Comparison of ENCODE assay signal across 25 mouse cellular contexts in genomic region chr5:66842776-66843175, GRCm38 (mm10).
DNase-seq lines count a peak whose midpoint lies in the region; ATAC-seq and TF ChIP-seq lines count a peak whose summit lies in the region.
"Had no signal": no experiment of that assay in that cellular context is flagged by ENCODE, and none has a peak within 500 bp of the region (broad histone marks: within the 10 kb centered on the region; RNA-seq: fewer than 3 reads in every experiment).

No protein-coding gene starts in this region.

- H3K36me3 ChIP-seq in heart, adult 2 months (ENCODE audit: control insufficient read depth, insufficient read depth, low read length) = peaks cover 8% of the 10 kb centered on the region
- no peaks in the 10 kb centered on the region for H3K36me3 ChIP-seq in heart, embryonic 11.5 days (ENCODE audit: control insufficient read depth, insufficient read depth, low read length)
- H3K36me3 ChIP-seq in forebrain, embryonic 16.5 days (ENCODE audit: control insufficient read depth, insufficient read depth) = no peaks in the 10 kb centered on the region
- H3K36me3 ChIP-seq: embryonic facial prominence, embryonic 12.5 days; heart, embryonic 15.5 days; kidney, embryonic 15.5 days; liver, embryonic 15.5 days; stomach, embryonic 15.5 days had no signal

- H3K4me1 ChIP-seq in heart, adult 2 months (ENCODE audit: control insufficient read depth, insufficient read depth, low read length) = peaks cover 18% of the 10 kb centered on the region
- H3K4me1 ChIP-seq in heart, embryonic 11.5 days (ENCODE audit: control insufficient read depth, insufficient read depth, low read length) = no peaks in the 10 kb centered on the region
- peaks cover 14% of the 10 kb centered on the region for H3K4me1 ChIP-seq in olfactory bulb, adult 2 months (ENCODE audit: control insufficient read depth, insufficient read depth, low read length)
- no peaks in the 10 kb centered on the region for H3K4me1 ChIP-seq in forebrain, embryonic 16.5 days (replicated peaks; ENCODE audit: control insufficient read depth, insufficient read depth, low read length)
- H3K4me1 ChIP-seq: embryonic facial prominence, embryonic 12.5 days; kidney, embryonic 15.5 days; liver, embryonic 15.5 days; stomach, embryonic 15.5 days had no signal

- H3K4me3 ChIP-seq in heart, adult 2 months = no peak overlapping the region
- no peak overlapping the region for H3K4me3 ChIP-seq in heart, embryonic 11.5 days (ENCODE audit: low read depth, low read length)
- no peak overlapping the region for H3K4me3 ChIP-seq in olfactory bulb, adult 2 months (ENCODE audit: insufficient read depth, low read depth, low read length)
- no peak overlapping the region for H3K4me3 ChIP-seq in forebrain, embryonic 16.5 days (replicated peaks; ENCODE audit: low read length)
- H3K4me3 ChIP-seq: embryonic facial prominence, embryonic 12.5 days; heart, embryonic 15.5 days; kidney, embryonic 15.5 days; liver, embryonic 15.5 days; stomach, embryonic 15.5 days had no signal

- H3K9ac ChIP-seq in heart, adult 2 months (ENCODE audit: low read depth, low read length) = no peak overlapping the region
- H3K9ac ChIP-seq in heart, embryonic 11.5 days (ENCODE audit: low read depth, low read length) = no peak overlapping the region
- no peak overlapping the region for H3K9ac ChIP-seq in forebrain, embryonic 16.5 days (replicated peaks; ENCODE audit: low read depth, low read length)
- H3K9ac ChIP-seq: embryonic facial prominence, embryonic 12.5 days; heart, embryonic 15.5 days; kidney, embryonic 15.5 days; liver, embryonic 15.5 days; lung, embryonic 14.5 days; stomach, embryonic 15.5 days had no signal

- ATAC-seq in heart, embryonic 11.5 days (replicated peaks; ENCODE audit: insufficient number of reproducible peaks, low FRiP score, low TSS enrichment) = no peak
- no peak for ATAC-seq in forebrain, embryonic 16.5 days
- ATAC-seq: forebrain, embryonic 14.5 days; hindbrain, embryonic 16.5 days had no signal

- no peaks in the 10 kb centered on the region for H3K9me3 ChIP-seq in heart, embryonic 11.5 days (replicated peaks; ENCODE audit: control insufficient read depth, low read length)
- no peaks in the 10 kb centered on the region for H3K9me3 ChIP-seq in forebrain, embryonic 16.5 days (ENCODE audit: control insufficient read depth, low read length)
- H3K9me3 ChIP-seq: embryonic facial prominence, embryonic 12.5 days; heart, embryonic 15.5 days; kidney, embryonic 15.5 days; liver, embryonic 15.5 days; stomach, embryonic 15.5 days had no signal

- TF ChIP-seq POLR2A in heart, adult 2 months (IDR thresholded peaks at IDR 0.05; ENCODE audit: insufficient read depth, low read depth, low read length) = no peak
- no peak for TF ChIP-seq POLR2A in olfactory bulb, adult 2 months (IDR thresholded peaks at IDR 0.05; ENCODE audit: insufficient read depth, low read depth, low read length)

- H3K27ac ChIP-seq in heart, adult 2 months = peak overlapping the region; percentile 84
- H3K27ac ChIP-seq in heart, embryonic 11.5 days (ENCODE audit: low read depth, low read length) = no peak overlapping the region
- peak overlapping the region; percentile 95 for H3K27ac ChIP-seq in olfactory bulb, adult 2 months (ENCODE audit: insufficient read depth, low read depth, low read length)
- no peak overlapping the region for H3K27ac ChIP-seq in forebrain, embryonic 16.5 days (ENCODE audit: low read length)
- H3K27ac ChIP-seq: embryonic facial prominence, embryonic 12.5 days; heart, embryonic 15.5 days; kidney, embryonic 15.5 days; liver, embryonic 15.5 days; stomach, embryonic 15.5 days had no signal

- TF ChIP-seq CTCF in heart, adult 2 months (IDR thresholded peaks at IDR 0.05) = no peak
- TF ChIP-seq CTCF in olfactory bulb, adult 2 months (IDR thresholded peaks at IDR 0.05; ENCODE audit: insufficient read depth, low read depth, low read length) = no peak

- no peak for TF ChIP-seq EP300 in heart, adult 2 months (IDR thresholded peaks at IDR 0.05; ENCODE audit: insufficient read depth, low read depth, low read length)

- peak; percentile 67 for DNase-seq in adrenal gland, adult 2 months
- DNase-seq in adrenal gland, adult 18-20 months (ENCODE audit: low spot score in 2 of 2) = no peak
- no peak for DNase-seq in heart, adult 2 months
- peak; percentile 5 for DNase-seq in NIH3T3 (ENCODE audit: low read depth)
- DNase-seq: cerebellum, adult 11 months; cerebellum, adult 9-10 months; embryo, embryonic 11 days; kidney, adult 18-20 months; kidney, postnatal 25 days; lung, embryonic 14.5 days; lung, postnatal 14 days; midbrain, embryonic 14.5 days; retina, postnatal 1 day; right cerebral cortex, postnatal 25 days; thymus, postnatal 4 days had no signal

- 65% methylated on average over 5 of the region's 5 CpGs for WGBS in heart, adult 2 months
- WGBS in heart, embryonic 11.5 days (ENCODE audit: insufficient replicate concordance) = 84% methylated on average over 5 of the region's 5 CpGs
- 51% methylated on average over 5 of the region's 5 CpGs for WGBS in olfactory bulb, adult 2 months
- WGBS in forebrain, embryonic 16.5 days = 93% methylated on average over 5 of the region's 5 CpGs

- intact Hi-C loops in heart, adult 2 months (cut with DNase I) = loop anchor here (2.0 kb wide), 2 partner anchors 14 to 36 kb away; no protein-coding TSS in a partner anchor

- no peaks in the 10 kb centered on the region for H3K79me2 ChIP-seq in heart, adult 2 months (replicated peaks; ENCODE audit: control insufficient read depth, insufficient read depth, low read length)

- H3K4me2 ChIP-seq in heart, embryonic 11.5 days = no peak overlapping the region
- H3K4me2 ChIP-seq in forebrain, embryonic 16.5 days (ENCODE audit: low read length) = no peak overlapping the region
- H3K4me2 ChIP-seq: embryonic facial prominence, embryonic 12.5 days; heart, embryonic 15.5 days; kidney, embryonic 15.5 days; liver, embryonic 15.5 days; lung, embryonic 14.5 days; stomach, embryonic 15.5 days had no signal

- H3K27me3 ChIP-seq in heart, adult 2 months (ENCODE audit: control insufficient read depth, insufficient read depth, low read length) = no peaks in the 10 kb centered on the region
- no peaks in the 10 kb centered on the region for H3K27me3 ChIP-seq in heart, embryonic 11.5 days (ENCODE audit: control insufficient read depth, insufficient read depth, low read length)
- no peaks in the 10 kb centered on the region for H3K27me3 ChIP-seq in forebrain, embryonic 16.5 days (replicated peaks; ENCODE audit: control insufficient read depth, insufficient read depth, low read length)
- H3K27me3 ChIP-seq: embryonic facial prominence, embryonic 12.5 days; heart, embryonic 15.5 days; kidney, embryonic 15.5 days; liver, embryonic 15.5 days; stomach, embryonic 15.5 days had no signal

Comparison
In these comparisons a context has a peak if more than half of its experiments do, and no peak if none do; other contexts are left out.
1. DNase-seq: peak in adrenal gland, adult 2 months (single experiment) and NIH3T3 (single experiment); none in adrenal gland, adult 18-20 months (0 of 2) and heart, adult 2 months (0 of 2).
2. H3K27ac ChIP-seq: peak in heart, adult 2 months (single experiment) and olfactory bulb, adult 2 months (single experiment); none in heart, embryonic 11.5 days (single experiment) and forebrain, embryonic 16.5 days (single experiment).